Mouse (Mus musculus) C2C12 (cell line): ENCODE measurements around the gene Litaf. TPM values are rescaled to one million over a fixed set of nuclear protein-coding genes. Genes with fewer than 3 reads are reported as not detected.
"Not testable (repeated sequence)": the region's sequence is repeated elsewhere in the genome, so short reads cannot be mapped to it uniquely, and the experiment has no call there.

Experiments
- H3K27me3 ChIP-seq: one replicate; pipeline ENCODE4 v1.6.1; 2011; ENCODE audit not compliant: control insufficient read depth, insufficient read depth, insufficient read length
- H3K36me3 ChIP-seq: one replicate; pipeline ENCODE4 v1.6.1; 2011; ENCODE audit not compliant: control insufficient read depth, insufficient read depth
- H3K4me3 ChIP-seq: one replicate; pipeline ENCODE4 v1.5.1; 2011; ENCODE audit warnings: mild to moderate bottlenecking, control low read depth; ENCODE audit not compliant: poor library complexity, insufficient read depth, severe bottlenecking
- H3K79me2 ChIP-seq: one replicate; pipeline ENCODE4 v1.6.1; 2011; ENCODE audit not compliant: control insufficient read depth, insufficient read depth
- H3K79me3 ChIP-seq: one replicate; pipeline ENCODE4 v1.6.1; 2011; ENCODE audit warnings: low read depth, control low read depth
- H3ac ChIP-seq: one replicate; pipeline ENCODE3; 2011; ENCODE audit warnings: low read depth; ENCODE audit not compliant: control insufficient read depth, insufficient read length
- CEBPB ChIP-seq: IDR thresholded peaks from one replicate; pipeline ENCODE4 v1.6.1; 2011; ENCODE audit warnings: low read depth, mild to moderate bottlenecking, control low read depth, moderate library complexity
- CTCF ChIP-seq: IDR thresholded peaks from one replicate; pipeline ENCODE4 v1.5.1; 2011; ENCODE audit not compliant: control insufficient read depth, insufficient read depth, insufficient read length
- FOSL1 ChIP-seq: IDR thresholded peaks from one replicate; pipeline ENCODE4 v1.8.0; 2011; ENCODE audit warnings: mild to moderate bottlenecking, low read length; ENCODE audit not compliant: poor library complexity, insufficient read depth, severe bottlenecking
- MAX ChIP-seq: IDR thresholded peaks from one replicate; pipeline ENCODE4 v1.6.1; 2011; ENCODE audit warnings: mild to moderate bottlenecking, control low read depth
- MYOD1 ChIP-seq: IDR thresholded peaks from one replicate; pipeline ENCODE4 v1.6.1; 2011; ENCODE audit warnings: low read depth; ENCODE audit not compliant: control insufficient read depth, insufficient read length
- MYOG ChIP-seq: IDR thresholded peaks from one replicate; pipeline ENCODE4 v1.6.1; 2011; ENCODE audit not compliant: control insufficient read depth, insufficient read length; ENCODE audit errors: extremely low read depth
- USF1 ChIP-seq: IDR thresholded peaks from one replicate; pipeline ENCODE4 v1.6.1; 2011; ENCODE audit warnings: low read depth, mild to moderate bottlenecking, control low read depth, moderate library complexity
- polyA plus RNA-seq: library from polyadenylated mRNA; unstranded; fragments of >200 nt; fragmentation: generic; extraction: Trizol; gene quantifications from one replicate; pipeline ENCODE4 v1.2.1, GENCODE M21; 2012; ENCODE audit warnings: missing spikeins

Litaf gene
- polyA plus RNA-seq, 1 experiment, result 116 TPM

DNA sequence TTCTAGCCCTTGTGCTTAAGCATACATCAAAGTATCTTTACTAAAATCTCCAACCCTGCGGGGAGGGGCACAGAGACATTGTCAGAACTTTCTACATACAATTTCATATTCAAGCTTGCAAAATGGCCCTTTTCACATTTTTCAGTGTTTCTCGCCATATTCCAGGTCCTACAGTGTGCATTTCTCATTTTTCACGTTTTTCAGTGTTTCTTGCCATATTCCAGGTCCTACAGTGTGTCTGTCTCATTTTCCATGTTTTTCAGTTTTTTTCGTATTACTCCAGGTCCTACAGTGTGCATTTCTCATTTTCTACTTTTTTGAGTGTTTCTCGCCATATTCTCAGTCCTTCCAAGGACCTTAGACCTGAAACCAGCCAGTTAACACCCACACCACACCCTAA is 91.0 kb downstream of the Litaf start:
- H3K4me3 ChIP-seq, result no peak overlapping the region
- H3K79me3 ChIP-seq, result peaks cover 86% of the 10 kb centered on the region
- TF ChIP-seq MYOD1 (no peak), CTCF (no peak), USF1 (no peak), CEBPB (no peak), MYOG (no peak), FOSL1 (no peak), MAX (no peak)
- no peaks in the 10 kb centered on the region for H3K27me3 ChIP-seq
- H3K36me3 ChIP-seq, result peaks cover 28% of the 10 kb centered on the region
- H3ac ChIP-seq, result no peak overlapping the region
- H3K79me2 ChIP-seq, result peaks cover 98% of the 10 kb centered on the region

DNA sequence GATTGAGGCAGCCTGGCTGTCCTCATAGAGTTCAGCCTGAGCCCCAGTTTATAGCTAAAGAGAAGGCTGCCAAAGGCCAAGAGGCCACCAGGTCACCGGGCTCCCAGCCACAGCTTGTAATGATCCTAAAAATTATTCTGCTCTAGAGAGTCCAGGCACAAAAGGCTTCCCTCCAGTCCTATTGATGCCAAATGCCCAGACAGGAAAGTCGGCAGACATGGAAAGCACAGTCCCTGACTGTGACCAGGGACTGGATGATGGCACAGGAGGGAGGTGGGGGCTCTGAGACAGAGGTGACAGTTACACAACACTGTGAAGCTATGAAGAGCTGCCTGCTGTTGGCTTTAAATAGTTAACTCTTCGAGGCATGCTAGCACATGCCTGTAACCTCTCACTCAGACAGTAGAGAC is 91.9 kb downstream of the Litaf start:
- Histone ChIP-seq H3ac (no peak overlapping the region), H3K4me3 (no peak overlapping the region), H3K36me3 (peaks cover 28% of the 10 kb centered on the region), H3K79me2 (peaks cover 100% of the 10 kb centered on the region), H3K79me3 (peaks cover 90% of the 10 kb centered on the region), H3K27me3 (no peaks in the 10 kb centered on the region)
- TF ChIP-seq MYOD1 (no peak), USF1 (no peak), CTCF (no peak), CEBPB (no peak)

DNA sequence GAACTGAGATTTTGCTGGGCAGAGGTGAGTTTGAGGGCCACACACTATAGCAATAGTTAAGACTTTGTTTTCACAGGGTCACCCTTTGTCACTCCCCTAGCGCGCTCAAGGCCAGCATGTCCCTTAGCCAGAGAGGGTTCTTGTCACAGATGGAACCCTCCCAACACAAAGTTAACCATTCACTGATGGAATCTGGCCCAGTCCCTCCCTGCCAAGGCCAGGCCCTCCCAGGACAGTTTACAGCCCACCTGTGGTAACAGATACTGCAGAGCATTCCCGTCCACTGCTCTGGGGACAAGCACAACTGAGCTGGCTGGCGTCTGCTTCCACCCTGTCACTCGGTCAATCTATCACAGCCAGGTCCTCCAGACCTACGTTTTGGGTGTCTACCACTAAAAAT is 93.7 kb downstream of the Litaf start:
- Histone ChIP-seq H3K4me3 (no peak overlapping the region), H3K79me2 (peaks cover 100% of the 10 kb centered on the region), H3K27me3 (no peaks in the 10 kb centered on the region), H3K36me3 (peaks cover 22% of the 10 kb centered on the region), H3ac (no peak overlapping the region), H3K79me3 (peaks cover 88% of the 10 kb centered on the region)
- TF ChIP-seq MYOD1 (no peak), CTCF (no peak), CEBPB (no peak), FOSL1 (no peak), MAX (no peak), USF1 (no peak)

DNA sequence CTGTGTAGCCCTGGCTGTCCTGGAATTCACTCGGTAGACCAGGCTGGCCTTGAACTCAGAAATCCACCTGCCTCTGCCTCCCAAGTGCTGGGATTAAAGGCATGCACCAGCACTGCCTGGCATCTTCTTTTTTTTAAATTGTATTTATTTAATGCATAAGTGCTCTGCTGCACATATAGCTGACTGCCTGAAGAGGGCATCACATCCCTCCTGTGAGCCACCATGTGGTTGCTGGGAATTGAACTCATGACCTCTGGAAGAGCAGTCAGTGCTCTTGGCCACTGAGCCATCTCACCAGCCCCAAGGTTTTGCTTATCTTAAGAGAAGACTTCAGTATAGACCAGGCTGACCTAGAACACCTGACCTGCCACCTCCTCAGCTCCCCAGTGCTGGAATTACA is 96.0 kb downstream of the Litaf start:
- not testable (repeated sequence) for H3K27me3 ChIP-seq
- H3K36me3 ChIP-seq, result peaks cover 24% of the 10 kb centered on the region

DNA sequence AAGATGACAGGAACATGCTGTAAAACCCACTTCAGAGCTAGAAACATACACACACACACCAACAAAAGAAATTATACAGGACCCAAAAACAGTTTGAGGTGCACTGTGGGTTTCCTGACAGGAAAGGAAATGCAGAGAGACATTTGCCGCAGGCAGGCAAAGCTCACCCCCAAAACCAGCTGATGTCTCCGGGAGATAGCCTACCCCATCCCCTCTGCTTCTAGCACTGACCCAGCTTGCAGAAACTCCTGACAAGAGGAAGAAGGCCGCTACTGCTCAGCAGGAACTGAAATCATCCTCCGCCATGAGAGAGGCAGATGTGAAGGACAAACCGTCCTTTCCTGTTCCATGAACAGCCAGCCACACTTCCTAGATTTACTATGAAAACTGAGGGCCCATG is 96.6 kb downstream of the Litaf start:
- Histone ChIP-seq H3K79me3 (peaks cover 68% of the 10 kb centered on the region), H3K36me3 (peaks cover 25% of the 10 kb centered on the region)

More for the DNA sequence above, 96.0 kb downstream of the Litaf start:
- not testable (repeated sequence) for H3K4me3 ChIP-seq, H3ac ChIP-seq
- H3K79me2 ChIP-seq, result peaks cover 92% of the 10 kb centered on the region
- peaks cover 74% of the 10 kb centered on the region for H3K79me3 ChIP-seq

DNA sequence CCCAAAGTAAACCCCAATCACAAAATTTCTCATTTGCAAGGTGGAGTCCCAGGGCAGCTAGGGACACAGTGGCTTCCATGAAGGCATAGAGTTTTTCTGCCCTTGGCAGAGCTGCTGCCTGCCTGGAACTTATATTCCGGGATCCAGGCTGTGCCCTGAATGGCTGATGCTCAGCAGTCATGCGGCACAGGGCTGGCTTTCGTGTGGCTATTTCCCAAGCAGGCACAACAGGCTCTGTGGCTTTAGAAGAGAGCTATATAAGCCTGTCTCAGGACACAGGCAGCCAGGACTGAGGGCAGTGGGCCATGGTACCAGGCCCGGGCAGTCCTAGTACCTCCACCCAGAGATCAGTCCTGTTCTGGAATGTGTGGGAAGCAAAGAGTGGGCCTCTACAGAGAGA is 97.7 kb downstream of the Litaf start:
- H3K27me3 ChIP-seq, result no peaks in the 10 kb centered on the region
- TF ChIP-seq FOSL1 (no peak), MYOD1 (no peak), CEBPB (no peak), CTCF (no peak), MAX (no peak), USF1 (no peak), MYOG (no peak)

More for the DNA sequence above, 96.6 kb downstream of the Litaf start:
- Histone ChIP-seq H3K79me2 (peaks cover 86% of the 10 kb centered on the region), H3K27me3 (no peaks in the 10 kb centered on the region), H3ac (no peak overlapping the region), H3K4me3 (no peak overlapping the region)
- no peak for TF ChIP-seq MYOD1
- no peak for TF ChIP-seq CEBPB
- no peak for TF ChIP-seq MYOG
- no peak for TF ChIP-seq MAX
- TF ChIP-seq FOSL1, result no peak
- no peak for TF ChIP-seq USF1
- no peak for TF ChIP-seq CTCF

More for the DNA sequence above, 97.7 kb downstream of the Litaf start:
- Histone ChIP-seq H3K4me3 (no peak overlapping the region), H3ac (no peak overlapping the region), H3K79me3 (peaks cover 58% of the 10 kb centered on the region), H3K79me2 (peaks cover 75% of the 10 kb centered on the region), H3K36me3 (peaks cover 27% of the 10 kb centered on the region)
